Mouse (Mus musculus) CH12.LX (cell line): Measurements from ENCODE around the gene Naa60. TPM values are rescaled to one million over a fixed set of nuclear protein-coding genes. Genes with fewer than 3 reads are reported as not detected.

Experiments used
- DNase-seq: peaks from one replicate; pipeline ENCODE4 v3.0.0-alpha.2; 2013; ENCODE audit errors: extremely low read depth
- H3K27ac ChIP-seq: 2 replicates; pipeline ENCODE4 v1.5.1; 2012; ENCODE audit warnings: low read depth, mild to moderate bottlenecking, control low read depth, moderate library complexity; ENCODE audit not compliant: insufficient read depth
- H3K27me3 ChIP-seq: replicated peaks from 2 replicates; pipeline ENCODE3; 2012; ENCODE audit warnings: inconsistent platforms
- H3K36me3 ChIP-seq, 2 experiments: replicated peaks in 1 of 2; 2 replicates each; pipeline versions ENCODE3 to v1.6.1; 2012; ENCODE audit warnings: inconsistent platforms in 1 of 2, low read length in 1 of 2, mild to moderate bottlenecking in 1 of 2, mixed read lengths in 1 of 2, moderate library complexity in 1 of 2; ENCODE audit not compliant: control insufficient read depth in 1 of 2, insufficient read depth in 1 of 2
- H3K4me1 ChIP-seq, 2 experiments: 2 replicates each; pipeline ENCODE4 v1.6.1; 2012; ENCODE audit warnings: inconsistent platforms in 1 of 2, moderate library complexity in 1 of 2; ENCODE audit not compliant: insufficient read depth in 2 of 2, control insufficient read depth in 1 of 2
- H3K4me2 ChIP-seq: 2 replicates; pipeline ENCODE4 v1.6.1; 2012; ENCODE audit warnings: low read depth, mild to moderate bottlenecking, control low read depth; ENCODE audit not compliant: poor library complexity, insufficient read depth, severe bottlenecking
- H3K4me3 ChIP-seq, 3 experiments: fragments of 150-350 bp in 1 of 3; sonication (generic) in 1 of 3; replicated peaks in 1 of 3; 2 replicates each; pipeline versions ENCODE3 to v1.5.1; 2011 to 2012; ENCODE audit warnings: low read depth in 2 of 3, low read length in 2 of 3, mild to moderate bottlenecking in 2 of 3, moderate library complexity in 2 of 3, control low read depth in 1 of 3, improper control_type of control experiment in 1 of 3, inconsistent platforms in 1 of 3, mixed read lengths in 1 of 3; ENCODE audit not compliant: poor library complexity in 1 of 3
- H3K79me2 ChIP-seq: replicated peaks from 2 replicates; pipeline ENCODE4 v1.6.1; 2012; ENCODE audit warnings: mild to moderate bottlenecking, moderate library complexity; ENCODE audit not compliant: control insufficient read depth, poor library complexity, insufficient read depth, severe bottlenecking; ENCODE audit errors: extremely low read depth
- H3K9ac ChIP-seq: 2 replicates; pipeline ENCODE4 v1.6.1; 2012; ENCODE audit warnings: low read depth, mild to moderate bottlenecking, control low read depth, moderate library complexity; ENCODE audit not compliant: insufficient read depth
- H3K9me3 ChIP-seq: replicated peaks from 2 replicates; pipeline ENCODE3; 2012; ENCODE audit warnings: low read length, inconsistent platforms, mixed read lengths
- CHD1 ChIP-seq: IDR thresholded peaks from 2 replicates; pipeline ENCODE4 v1.6.1; 2012; ENCODE audit warnings: low read depth, low read length, improper control_type of control experiment, inconsistent platforms
- CHD2 ChIP-seq: IDR thresholded peaks from 2 replicates; pipeline ENCODE4 v1.6.1; 2011; ENCODE audit warnings: low read length, improper control_type of control experiment
- CTCF ChIP-seq, 2 experiments: IDR thresholded peaks in 1 of 2; conservative IDR thresholded peaks in 1 of 2; 2 replicates each; pipeline ENCODE4 v1.5.1; 2011 to 2012; ENCODE audit warnings: low read depth in 2 of 2, low read length in 2 of 2, improper control_type of control experiment in 1 of 2, inconsistent platforms in 1 of 2, mild to moderate bottlenecking in 1 of 2, moderate library complexity in 1 of 2
- ELF1 ChIP-seq: IDR thresholded peaks from 2 replicates; pipeline ENCODE4 v1.6.1; 2014; ENCODE audit warnings: low read depth, mild to moderate bottlenecking, inconsistent platforms, low read length, improper control_type of control experiment
- EP300 ChIP-seq: IDR thresholded peaks from 2 replicates; pipeline ENCODE4 v1.6.1; 2011; ENCODE audit warnings: low read length, improper control_type of control experiment
- GABPA ChIP-seq: IDR thresholded peaks from 2 replicates; pipeline ENCODE4 v1.6.1; 2012; ENCODE audit warnings: low read depth, low read length, improper control_type of control experiment, inconsistent platforms; ENCODE audit not compliant: insufficient replicate concordance
- IRF4 ChIP-seq: IDR thresholded peaks from 2 replicates; pipeline ENCODE4 v1.6.1; 2014; ENCODE audit warnings: low read depth, mild to moderate bottlenecking, inconsistent platforms, low read length, improper control_type of control experiment
- JUND ChIP-seq: conservative IDR thresholded peaks from 2 replicates; pipeline ENCODE4 v1.6.1; 2011; ENCODE audit warnings: low read depth, low read length, improper control_type of control experiment
- KAT2A ChIP-seq: IDR thresholded peaks from 2 replicates; pipeline ENCODE4 v1.6.1; 2012; ENCODE audit warnings: low read length, improper control_type of control experiment, inconsistent platforms; ENCODE audit not compliant: insufficient replicate concordance
- MAFK ChIP-seq: IDR thresholded peaks from 2 replicates; pipeline ENCODE4 v1.6.1; 2011; ENCODE audit warnings: low read length, improper control_type of control experiment; ENCODE audit not compliant: insufficient replicate concordance
- MEF2A ChIP-seq: IDR thresholded peaks from 2 replicates; pipeline ENCODE4 v1.6.1; 2014; ENCODE audit warnings: low read depth, mild to moderate bottlenecking, inconsistent platforms, low read length, improper control_type of control experiment, borderline replicate concordance
- MXI1 ChIP-seq: IDR thresholded peaks from 2 replicates; pipeline ENCODE4 v1.6.1; 2011; ENCODE audit warnings: mild to moderate bottlenecking, low read depth, low read length, improper control_type of control experiment
- MYC ChIP-seq: IDR thresholded peaks from 2 replicates; pipeline ENCODE4 v1.6.1; 2011; ENCODE audit warnings: low read depth, mild to moderate bottlenecking, improper control_type of control experiment, low read length
- NELFE ChIP-seq: IDR thresholded peaks from 2 replicates; pipeline ENCODE4 v1.6.1; 2011; ENCODE audit warnings: low read depth, low read length, improper control_type of control experiment
- PAX5 ChIP-seq: IDR thresholded peaks from 2 replicates; pipeline ENCODE4 v1.6.1; 2012; ENCODE audit warnings: low read length, inconsistent platforms, mixed read lengths
- POLR2A ChIP-seq: IDR thresholded peaks from 2 replicates; pipeline ENCODE4 v1.6.1; 2011; ENCODE audit warnings: low read depth, mild to moderate bottlenecking, improper control_type of control experiment, low read length
- POLR2AphosphoS2 ChIP-seq: IDR thresholded peaks from 2 replicates; pipeline ENCODE4 v1.6.1; 2011; ENCODE audit warnings: low read depth, low read length, improper control_type of control experiment
- RAD21 ChIP-seq: IDR thresholded peaks from 2 replicates; pipeline ENCODE4 v1.6.1; 2011; ENCODE audit warnings: low read depth, mild to moderate bottlenecking, low read length, improper control_type of control experiment, moderate library complexity
- RCOR1 ChIP-seq: conservative IDR thresholded peaks from 2 replicates; pipeline ENCODE4 v1.6.1; 2012; ENCODE audit warnings: low read depth, mild to moderate bottlenecking, inconsistent platforms, low read length, improper control_type of control experiment
- SIN3A ChIP-seq: IDR thresholded peaks from 2 replicates; pipeline ENCODE4 v1.6.1; 2012; ENCODE audit warnings: low read length, improper control_type of control experiment, inconsistent platforms
- TBP ChIP-seq: conservative IDR thresholded peaks from 2 replicates; pipeline ENCODE4 v1.6.1; 2011; ENCODE audit warnings: low read depth, low read length, improper control_type of control experiment
- TCF12 ChIP-seq: IDR thresholded peaks from 2 replicates; pipeline ENCODE4 v1.6.1; 2014; ENCODE audit warnings: low read depth, mild to moderate bottlenecking, inconsistent platforms, low read length, improper control_type of control experiment
- UBTF ChIP-seq: IDR thresholded peaks from 2 replicates; pipeline ENCODE4 v1.6.1; 2012; ENCODE audit warnings: low read depth, mild to moderate bottlenecking, inconsistent platforms, low read length, improper control_type of control experiment, moderate library complexity
- USF1 ChIP-seq: IDR thresholded peaks from 2 replicates; pipeline ENCODE4 v1.6.1; 2014; ENCODE audit warnings: low read depth, mild to moderate bottlenecking, inconsistent platforms, low read length, improper control_type of control experiment
- USF2 ChIP-seq: conservative IDR thresholded peaks from 2 replicates; pipeline ENCODE4 v1.6.1; 2011; ENCODE audit warnings: low read depth, low read length, improper control_type of control experiment
- ZC3H11A ChIP-seq: IDR thresholded peaks from 2 replicates; pipeline ENCODE4 v1.6.1; 2012; ENCODE audit warnings: low read depth, mild to moderate bottlenecking, inconsistent platforms, low read length, improper control_type of control experiment
- ZKSCAN1 ChIP-seq: IDR thresholded peaks from 2 replicates; pipeline ENCODE4 v1.6.1; 2012; ENCODE audit warnings: low read depth, inconsistent platforms, low read length, improper control_type of control experiment, borderline replicate concordance
- dilution Hi-C: fragments of 300-500 bp; cut with MboI; formaldehyde crosslinking; loops from 2 replicates; pipeline ENCODE4 v1.14.3; 2020; ENCODE audit warnings: low sequenced_read_pairs; ENCODE audit not compliant: extremely low pct_unique_long_range_greater_than_20kb, extremely low pct_ligation_motif_present
- in situ Hi-C: fragments of 300-500 bp; cut with MboI; formaldehyde crosslinking; loops from 3 replicates; pipeline ENCODE4 v1.14.3; 2019; ENCODE audit warnings: low sequenced_read_pairs, low pct_ligation_motif_present, low pct_unique_long_range_greater_than_20kb, mixed read lengths
- polyA plus RNA-seq: library from polyadenylated mRNA; unstranded; fragments of >175 nt; gene quantifications from 2 replicates; pipeline ENCODE4 v1.2.1, GENCODE M21; 2012; ENCODE audit warnings: low read depth; ENCODE audit not compliant: insufficient read length
- total RNA-seq, 2 experiments: library from RNA; depleted of rRNA; stranded (reverse); fragments of 300-350 nt in 1 of 2; fragments of >200 nt in 1 of 2; gene quantifications; 2 replicates each; pipeline ENCODE4 v1.2.3; 2012 to 2014

Gene Naa60
- total and polyA plus RNA-seq, 3 experiments: 26.4 to 81.5 (median 31.9) TPM

DNA sequence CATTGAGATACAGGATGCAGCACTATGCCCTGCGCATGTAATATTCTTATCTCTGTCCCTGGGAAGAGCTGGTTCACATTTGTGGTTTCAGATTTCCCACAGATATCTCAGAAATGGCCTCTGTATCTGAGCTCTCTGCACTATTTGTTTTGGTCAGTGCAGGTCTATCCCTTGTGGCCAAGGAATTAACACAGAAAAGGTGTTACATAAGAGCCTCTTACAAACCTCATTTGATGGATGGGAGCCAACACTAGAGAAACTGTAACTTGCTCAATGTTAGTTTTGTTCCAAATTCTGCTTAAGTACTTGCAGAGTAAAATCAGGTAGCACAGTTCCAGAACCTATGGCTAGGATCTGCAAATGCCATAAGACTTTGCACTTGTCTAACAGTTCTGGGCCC is 61.9 kb downstream of the Naa60 start:
- no peak overlapping the region for H3K27ac ChIP-seq
- no peak overlapping the region for H3K4me3 ChIP-seq
- dilution Hi-C loops (no loop called here), in situ Hi-C loops (no loop called here)
- H3K9ac ChIP-seq: no peak overlapping the region
- TF ChIP-seq MYC: no peak
- TF ChIP-seq POLR2A: no peak
- no peak for TF ChIP-seq KAT2A
- no peak for TF ChIP-seq RCOR1
- TF ChIP-seq USF1: no peak
- TF ChIP-seq ZKSCAN1: no peak
- no peak for TF ChIP-seq GABPA
- no peak for TF ChIP-seq PAX5
- no peak for TF ChIP-seq USF2
- TF ChIP-seq NELFE: no peak
- TF ChIP-seq ELF1: no peak
- H3K27me3 ChIP-seq: no peaks in the 10 kb centered on the region
- peaks cover 0 to 2% of the 10 kb centered on the region in 2 experiments; a peak in 1 of 4 replicates for H3K4me1 ChIP-seq
- H3K36me3 ChIP-seq: peaks cover 68 to 90% of the 10 kb centered on the region in 2 experiments
- H3K79me2 ChIP-seq: no peaks in the 10 kb centered on the region
- H3K4me2 ChIP-seq: no peak overlapping the region
- no peak for DNase-seq
- no peaks in the 10 kb centered on the region for H3K9me3 ChIP-seq

DNA sequence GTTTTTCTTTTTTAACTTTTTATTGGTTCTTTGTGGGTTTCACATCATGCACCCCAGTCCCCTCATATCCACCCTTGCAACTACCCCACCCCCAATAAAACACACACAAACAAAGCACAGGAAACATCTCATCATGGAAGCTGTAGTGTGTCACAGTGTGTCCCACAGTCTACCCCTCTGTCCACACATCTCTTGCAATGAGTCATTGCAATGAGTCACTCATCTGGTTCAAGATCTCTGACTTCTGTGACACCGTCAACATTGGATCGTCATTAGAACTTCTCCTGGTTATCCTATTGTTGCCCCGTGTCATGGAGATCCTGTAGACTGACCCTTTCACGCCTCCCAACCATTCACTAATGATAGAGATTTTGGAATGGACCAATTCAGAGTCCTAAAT is 62.5 kb downstream of the Naa60 start:
- Histone ChIP-seq H3K4me2 (no peak overlapping the region), H3K36me3 (peaks cover 66 to 88% of the 10 kb centered on the region in 2 experiments), H3K4me1 (peaks cover 0 to 2% of the 10 kb centered on the region in 2 experiments; a peak in 1 of 4 replicates), H3K9me3 (no peaks in the 10 kb centered on the region), H3K4me3 (no peak overlapping the region), H3K9ac (no peak overlapping the region), H3K27ac (no peak overlapping the region), H3K79me2 (no peaks in the 10 kb centered on the region), H3K27me3 (no peaks in the 10 kb centered on the region)
- no peak for DNase-seq
- in situ Hi-C loops (no loop called here), dilution Hi-C loops (no loop called here)
- TF ChIP-seq EP300: no peak
- TF ChIP-seq ZKSCAN1: no peak
- no peak for TF ChIP-seq TCF12
- no peak for TF ChIP-seq JUND
- no peak for TF ChIP-seq POLR2AphosphoS2
- no peak for TF ChIP-seq UBTF
- no peak for TF ChIP-seq CHD1
- TF ChIP-seq CHD2: no peak
- no peak for TF ChIP-seq MXI1
- TF ChIP-seq ZC3H11A: no peak
- TF ChIP-seq RAD21: no peak
- TF ChIP-seq MYC: no peak
- TF ChIP-seq IRF4: no peak
- no peak for TF ChIP-seq MEF2A
- no peak for TF ChIP-seq NELFE
- no peak for TF ChIP-seq MAFK
- no peak for TF ChIP-seq CTCF (conservative IDR thresholded peaks at IDR 0.05 in 1 of 2, IDR thresholded peaks at IDR 0.05 in 1 of 2; ENCODE audit: low read depth in 2 of 2, low read length in 2 of 2)
- no peak for TF ChIP-seq TBP
- no peak for TF ChIP-seq RCOR1
- TF ChIP-seq SIN3A: no peak
